Mouse (Mus musculus) heart, postnatal 36 days (tissue): ENCODE results near the gene Tacr1. TPM values are rescaled to one million over a fixed set of nuclear protein-coding genes. Genes with fewer than 3 reads are reported as not detected.
"Not testable (repeated sequence)": the region's sequence is repeated elsewhere in the genome, so short reads cannot be mapped to it uniquely, and the experiment has no call there.

Experiments used
- DNase-seq, 2 experiments: peaks; one replicate each; pipeline ENCODE4 v3.0.0; 2021 to 2022
- intact Hi-C: fragments of 180-260 bp; cut with DNase I; formaldehyde crosslinking; loops from one replicate; pipeline ENCODE4 v1.15.1; 2025
- total RNA-seq, 2 experiments: library from RNA; stranded (reverse); gene quantifications; 2 replicates each; pipeline ENCODE4 v1.2.3; 2021

Tacr1 gene
- total RNA-seq, result not detected

GRCm38 (mm10) chr6:82401595-82402451, at the start of gene Tacr1:
TSS of gene Tacr1 (plus strand) at chr6:82402334.
- intact Hi-C loops, result no loop called here
- no peak for DNase-seq

- intact Hi-C loops, result no loop called here
- no peak for DNase-seq
Measured at GRCm38 (mm10) chr6:82376144-82376543, 26.0 kb upstream of the Tacr1 start.

- DNase-seq, result no peak
- intact Hi-C loops, result no loop called here
Measured at GRCm38 (mm10) chr6:82383556-82383955, 18.6 kb upstream of the Tacr1 start.

- intact Hi-C loops, result no loop called here
- no peak for DNase-seq
Measured at GRCm38 (mm10) chr6:82402501-82403495, 664 bp downstream of the Tacr1 start.

- intact Hi-C loops, result no loop called here
- no peak for DNase-seq
Measured at GRCm38 (mm10) chr6:82418367-82418766, 16.2 kb downstream of the Tacr1 start.

- DNase-seq, result no peak
- intact Hi-C loops, result no loop called here
Measured at GRCm38 (mm10) chr6:82420222-82420621, 18.1 kb downstream of the Tacr1 start.

- intact Hi-C loops, result no loop called here
- no peak for DNase-seq
Measured at GRCm38 (mm10) chr6:82428890-82429289, 26.8 kb downstream of the Tacr1 start.

- intact Hi-C loops, result no loop called here
- DNase-seq, result no peak
Measured at GRCm38 (mm10) chr6:82429766-82430165, 27.6 kb downstream of the Tacr1 start.

GRCm38 (mm10) chr6:82437174-82437573, 35.0 kb downstream of the Tacr1 start:
- no peak for DNase-seq

GRCm38 (mm10) chr6:82452206-82453095, 50.3 kb downstream of the Tacr1 start:
- DNase-seq, intact Hi-C loops: not testable (repeated sequence)

More at GRCm38 (mm10) chr6:82437174-82437573, 35.0 kb downstream of the Tacr1 start:
- intact Hi-C loops, result no loop called here

GRCm38 (mm10) chr6:82455245-82455644, 53.1 kb downstream of the Tacr1 start:
- DNase-seq, result no peak
- intact Hi-C loops, result no loop called here

- no peak for DNase-seq
- intact Hi-C loops, result no loop called here
Measured at GRCm38 (mm10) chr6:82457163-82457763, 55.1 kb downstream of the Tacr1 start.

GRCm38 (mm10) chr6:82458762-82459389, 56.7 kb downstream of the Tacr1 start:
- intact Hi-C loops, result no loop called here
- no peak for DNase-seq

GRCm38 (mm10) chr6:82463171-82463570, 61.0 kb downstream of the Tacr1 start:
- intact Hi-C loops, result no loop called here
- no peak for DNase-seq

- no peak for DNase-seq
- intact Hi-C loops, result no loop called here
Measured at GRCm38 (mm10) chr6:82474477-82474876, 72.3 kb downstream of the Tacr1 start.

GRCm38 (mm10) chr6:82483842-82484241, 81.7 kb downstream of the Tacr1 start:
- intact Hi-C loops, result no loop called here
- no peak for DNase-seq

- intact Hi-C loops, result no loop called here
- DNase-seq, result no peak
Measured at GRCm38 (mm10) chr6:82494481-82494880, 92.3 kb downstream of the Tacr1 start.

GRCm38 (mm10) chr6:82510843-82511416, 108.8 kb downstream of the Tacr1 start:
- no peak for DNase-seq
- intact Hi-C loops, result no loop called here

GRCm38 (mm10) chr6:82519626-82520025, 117.5 kb downstream of the Tacr1 start:
- intact Hi-C loops, result no loop called here
- no peak for DNase-seq
